Mouse (Mus musculus) brown adipose tissue, adult 24 weeks (tissue): ENCODE measurements at regions not wholly inside any gene's neighbourhood (a gene's known extent, or its start where the extent isn't known, plus 50 kb on each side); places are given as distances from the start of the nearest gene placed in this dataset.

ENCODE experiments used
- H3K27ac ChIP-seq: fragments of 200-500 bp; replicated peaks from 2 replicates; pipeline ENCODE4 v1.5.1; 2012; ENCODE audit warnings: low read depth, mild to moderate bottlenecking, low read length
- H3K4me1 ChIP-seq: fragments of 200-500 bp; 2 replicates; pipeline ENCODE4 v1.6.1; 2012; ENCODE audit warnings: low read length, mixed read lengths; ENCODE audit not compliant: control insufficient read depth, insufficient read depth, insufficient read length
- H3K4me3 ChIP-seq: fragments of 200-500 bp; 2 replicates; pipeline ENCODE4 v1.5.1; 2012; ENCODE audit warnings: low read depth, mild to moderate bottlenecking, low read length, moderate library complexity; ENCODE audit not compliant: insufficient read depth

GRCm38 (mm10) chr3:102644276-102644940 lies 89.9 kb upstream of the Tspan2 start:
- Histone ChIP-seq H3K4me1 (no peaks in the 10 kb centered on the region), H3K4me3 (no peak overlapping the region), H3K27ac (no peak overlapping the region)

- Histone ChIP-seq H3K27ac (no peak overlapping the region), H3K4me1 (no peaks in the 10 kb centered on the region), H3K4me3 (no peak overlapping the region)
These were observed 85.9 kb upstream of the Tspan2 start for GRCm38 (mm10) chr3:102648450-102648849.

GRCm38 (mm10) chr3:102654962-102655361 lies 79.4 kb upstream of the Tspan2 start:
- Histone ChIP-seq H3K27ac (no peak overlapping the region), H3K4me1 (0 out of 2 replicates have a peak, but pooled peaks cover 2% of the 10 kb centered on the region), H3K4me3 (no peak overlapping the region)

- Histone ChIP-seq H3K4me1 (0 out of 2 replicates have a peak, but pooled peaks cover 2% of the 10 kb centered on the region), H3K4me3 (no peak overlapping the region), H3K27ac (no peak overlapping the region)
These were observed 77.2 kb upstream of the Tspan2 start for GRCm38 (mm10) chr3:102657116-102657515.

GRCm38 (mm10) chr3:102657531-102658060 lies 76.7 kb upstream of the Tspan2 start:
- H3K4me3 ChIP-seq: no peak overlapping the region
- no peak overlapping the region for H3K27ac ChIP-seq
- 0 out of 2 replicates have a peak, but pooled peaks cover 2% of the 10 kb centered on the region for H3K4me1 ChIP-seq

- Histone ChIP-seq H3K27ac (no peak overlapping the region), H3K4me3 (no peak overlapping the region), H3K4me1 (0 out of 2 replicates have a peak, but pooled peaks cover 2% of the 10 kb centered on the region)
These were observed 75.0 kb upstream of the Tspan2 start for GRCm38 (mm10) chr3:102659352-102659751.

- Histone ChIP-seq H3K4me1 (0 out of 2 replicates have a peak, but pooled peaks cover 2% of the 10 kb centered on the region), H3K27ac (no peak overlapping the region), H3K4me3 (no peak overlapping the region)
These were observed 73.0 kb upstream of the Tspan2 start for GRCm38 (mm10) chr3:102661296-102661695.

- Histone ChIP-seq H3K4me3 (no peak overlapping the region), H3K27ac (no peak overlapping the region), H3K4me1 (no peaks in the 10 kb centered on the region)
These were observed 70.6 kb upstream of the Tspan2 start for GRCm38 (mm10) chr3:102663711-102664110.

- H3K4me1 ChIP-seq: no peaks in the 10 kb centered on the region
- H3K27ac ChIP-seq: no peak overlapping the region
- H3K4me3 ChIP-seq: no peak overlapping the region
These were observed 69.6 kb upstream of the Tspan2 start for GRCm38 (mm10) chr3:102664665-102665190.

- Histone ChIP-seq H3K27ac (no peak overlapping the region), H3K4me1 (no peaks in the 10 kb centered on the region)
These were observed 66.5 kb upstream of the Tspan2 start for GRCm38 (mm10) chr3:102667796-102668195.

GRCm38 (mm10) chr3:102668556-102668955 lies 65.8 kb upstream of the Tspan2 start:
- Histone ChIP-seq H3K4me1 (no peaks in the 10 kb centered on the region), H3K27ac (0 out of 2 replicates have a peak overlapping the region, but pooled peaks have one; percentile 2), H3K4me3 (no peak overlapping the region)

More at GRCm38 (mm10) chr3:102667796-102668195, 66.5 kb upstream of the Tspan2 start:
- no peak overlapping the region for H3K4me3 ChIP-seq

GRCm38 (mm10) chr3:102669951-102670350 lies 64.4 kb upstream of the Tspan2 start:
- Histone ChIP-seq H3K4me1 (no peaks in the 10 kb centered on the region), H3K27ac (no peak overlapping the region), H3K4me3 (no peak overlapping the region)

- Histone ChIP-seq H3K4me3 (no peak overlapping the region), H3K4me1 (no peaks in the 10 kb centered on the region), H3K27ac (peak overlapping the region; percentile 21; the same call in 1 of the 2 replicates)
These were observed 63.8 kb upstream of the Tspan2 start for GRCm38 (mm10) chr3:102670557-102670956.

- Histone ChIP-seq H3K4me3 (no peak overlapping the region), H3K4me1 (no peaks in the 10 kb centered on the region), H3K27ac (no peak overlapping the region)
These were observed 63.4 kb upstream of the Tspan2 start for GRCm38 (mm10) chr3:102670972-102671371.

GRCm38 (mm10) chr3:102673506-102673905 lies 60.8 kb upstream of the Tspan2 start:
- H3K4me1 ChIP-seq: no peaks in the 10 kb centered on the region
- no peak overlapping the region for H3K27ac ChIP-seq
- H3K4me3 ChIP-seq: no peak overlapping the region

- no peaks in the 10 kb centered on the region for H3K4me1 ChIP-seq
- no peak overlapping the region for H3K4me3 ChIP-seq
- no peak overlapping the region for H3K27ac ChIP-seq
These were observed 60.3 kb upstream of the Tspan2 start for GRCm38 (mm10) chr3:102674068-102674467.
